Mouse (Mus musculus) spleen, postnatal 4 days (tissue): ENCODE results near the gene Hipk4.
A peak's percentile ranks its signal among the peaks of the same experiment; 100 is the strongest.

ENCODE experiments used
- DNase-seq, 2 experiments: peaks; one replicate each; pipeline ENCODE4 v3.0.0; 2022; ENCODE audit warnings: low spot score in 2 of 2

The Hipk4 gene

DNA sequence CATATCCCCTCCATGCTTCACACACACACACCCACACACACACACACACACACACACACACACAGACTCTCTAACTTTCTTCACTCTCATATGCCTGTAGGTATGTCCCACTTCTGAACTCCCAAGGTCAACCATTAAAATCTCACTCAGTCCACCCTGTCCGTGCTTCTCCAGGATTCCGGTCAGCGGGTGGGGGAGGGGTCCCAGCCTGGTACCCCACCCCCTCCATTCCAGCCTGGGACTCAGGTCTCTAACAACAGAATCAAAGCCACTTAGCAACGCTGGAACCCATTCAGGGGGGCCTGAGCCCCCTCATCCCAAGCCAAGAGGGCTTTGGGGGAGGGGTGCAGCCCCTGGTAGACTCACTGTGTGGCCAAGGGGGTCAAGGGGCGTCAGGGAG lies at the start of gene Hipk4:
Hipk4 (plus strand) TSS at position 301 of the 400 bp plus-strand sequence.
- no peak for DNase-seq

DNA sequence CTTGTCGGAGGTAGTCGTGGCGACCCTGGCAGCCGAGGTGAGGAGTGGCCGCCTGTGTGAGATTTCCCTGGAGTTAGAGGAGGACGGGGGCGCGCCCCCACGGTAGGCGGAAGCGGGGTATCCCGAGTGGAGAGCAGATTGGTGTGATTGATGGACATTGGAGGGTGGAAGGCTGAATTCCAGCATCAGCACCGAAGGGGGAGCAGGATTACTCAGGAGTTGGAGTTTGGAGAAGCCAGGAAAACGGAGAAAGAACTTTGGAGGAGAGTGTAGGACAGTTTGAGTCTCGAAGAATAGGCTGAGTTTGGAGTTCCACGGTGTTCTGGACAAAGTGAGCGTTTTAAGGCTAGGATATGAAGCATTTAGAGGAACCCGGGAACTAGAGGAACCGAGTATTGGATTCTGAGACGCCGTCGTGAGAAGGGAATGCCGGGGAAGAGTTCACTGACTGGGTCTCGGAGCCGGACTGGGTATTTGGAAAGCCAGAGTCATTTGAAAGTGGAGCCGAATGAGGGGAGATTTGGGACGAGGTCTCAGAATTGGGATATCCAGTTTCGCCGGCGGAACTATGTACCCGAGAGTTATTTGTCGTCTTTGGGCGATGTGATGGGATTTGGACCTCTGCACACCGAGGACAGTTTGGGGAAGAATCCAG lies 49.1 kb upstream of the Hipk4 start:
- no peak for DNase-seq

DNA sequence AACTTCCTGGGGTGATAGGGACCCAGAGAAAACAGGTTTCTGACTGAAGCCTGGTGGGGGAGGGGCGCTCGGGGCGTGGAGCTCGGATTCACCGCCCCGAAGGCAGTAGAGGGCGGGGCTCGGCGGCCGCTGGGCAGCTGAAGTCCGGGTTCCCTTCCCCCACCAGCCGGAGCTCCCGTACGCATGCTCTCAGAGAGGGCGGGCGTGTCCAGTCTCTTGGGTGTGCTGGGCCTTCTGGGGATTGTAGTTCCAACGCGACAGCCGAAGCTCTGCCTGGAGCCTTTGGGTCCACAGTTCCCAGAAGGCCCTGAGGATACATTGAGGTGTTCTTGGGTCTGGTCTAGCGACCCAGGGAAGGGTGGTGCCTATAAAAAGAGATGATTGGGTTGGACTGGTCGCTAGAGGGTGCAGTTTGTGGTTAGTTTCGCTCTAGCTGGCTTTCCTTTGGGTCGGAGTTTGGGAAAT lies 48.5 kb upstream of the Hipk4 start:
- DNase-seq = peak; percentile 98 to 99

DNA sequence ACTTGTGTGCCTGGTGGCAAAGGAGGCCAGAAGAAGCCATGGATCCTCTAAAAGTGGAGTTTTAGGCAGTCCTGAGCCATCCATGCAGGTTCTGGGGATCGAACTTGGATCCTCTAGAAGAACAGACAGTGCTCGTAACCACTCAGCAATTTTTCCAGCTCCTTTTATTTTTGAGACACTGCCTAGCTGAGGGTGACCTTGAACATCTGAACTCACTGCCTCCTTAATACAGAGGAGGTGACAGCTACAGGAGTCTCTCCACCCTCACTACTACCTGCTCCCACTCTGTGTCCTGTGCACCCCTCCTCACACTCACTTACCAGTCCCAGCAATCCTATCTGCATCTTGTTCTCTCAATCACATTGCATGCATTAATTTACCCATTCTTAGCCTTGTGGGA lies 47.5 kb upstream of the Hipk4 start:
- no peak for DNase-seq

DNA sequence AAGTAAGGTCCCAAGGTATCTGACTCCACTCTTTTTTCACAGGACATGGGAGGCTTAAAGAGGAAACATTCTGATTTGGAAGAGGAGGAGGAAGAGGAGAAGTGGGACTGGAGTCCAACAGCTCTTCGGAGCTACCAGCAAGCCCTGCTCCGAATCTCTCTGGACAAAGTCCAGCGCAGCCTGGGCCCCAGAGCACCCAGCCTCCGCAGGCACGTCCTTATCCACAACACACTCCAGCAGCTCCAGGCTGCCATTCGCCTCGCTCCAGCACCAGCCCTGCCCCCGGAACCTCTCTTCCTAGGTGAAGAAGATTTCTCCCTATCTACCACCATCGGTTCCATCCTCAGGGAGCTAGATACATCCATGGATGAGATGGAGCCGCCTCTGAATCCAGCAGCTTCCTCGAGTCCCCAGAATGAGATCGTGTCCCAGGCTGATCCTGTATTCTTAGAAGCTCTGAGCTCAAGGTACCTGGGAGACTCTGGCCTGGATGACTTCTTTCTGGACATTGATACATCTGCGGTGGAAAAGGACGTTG lies 46.9 kb upstream of the Hipk4 start:
- DNase-seq = no peak

DNA sequence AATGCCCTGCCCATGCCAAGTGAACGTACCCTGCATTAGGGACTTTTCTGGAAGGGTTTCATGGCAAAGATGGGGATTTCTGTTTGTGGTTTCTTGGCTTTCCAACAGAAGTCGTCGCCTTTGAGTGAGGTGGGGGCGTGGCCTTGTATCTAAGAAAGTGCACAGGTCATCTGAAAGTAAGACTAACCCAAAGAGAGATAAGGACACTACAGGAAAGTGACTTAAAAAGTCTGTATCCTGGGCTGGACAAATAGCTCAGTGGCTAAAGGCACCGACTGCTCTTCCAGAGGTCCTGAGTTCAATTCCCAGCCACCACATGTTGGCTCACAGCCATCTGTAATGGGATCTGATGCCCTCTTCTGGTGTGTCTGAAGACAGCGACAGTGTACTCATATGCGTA lies 44.5 kb upstream of the Hipk4 start:
- no peak for DNase-seq

DNA sequence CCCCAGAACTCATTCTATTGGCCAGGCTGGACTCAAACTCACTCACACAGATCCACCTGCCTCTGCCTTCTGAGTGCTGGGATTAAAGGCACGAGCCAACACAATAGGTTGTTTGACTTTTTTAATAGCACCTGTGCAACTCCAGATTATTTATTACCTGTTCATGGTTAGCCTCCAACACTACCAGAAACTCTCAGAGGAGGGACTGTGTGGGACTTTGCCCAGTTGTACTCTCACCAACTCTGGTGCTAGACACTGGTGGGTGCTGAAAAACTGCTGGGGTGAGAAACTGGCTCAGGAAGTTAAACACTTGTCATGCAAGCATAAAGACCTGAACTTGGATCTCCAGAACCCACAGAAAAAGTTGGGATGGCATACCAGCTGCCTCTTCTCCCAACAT lies 43.3 kb upstream of the Hipk4 start:
- no peak for DNase-seq

DNA sequence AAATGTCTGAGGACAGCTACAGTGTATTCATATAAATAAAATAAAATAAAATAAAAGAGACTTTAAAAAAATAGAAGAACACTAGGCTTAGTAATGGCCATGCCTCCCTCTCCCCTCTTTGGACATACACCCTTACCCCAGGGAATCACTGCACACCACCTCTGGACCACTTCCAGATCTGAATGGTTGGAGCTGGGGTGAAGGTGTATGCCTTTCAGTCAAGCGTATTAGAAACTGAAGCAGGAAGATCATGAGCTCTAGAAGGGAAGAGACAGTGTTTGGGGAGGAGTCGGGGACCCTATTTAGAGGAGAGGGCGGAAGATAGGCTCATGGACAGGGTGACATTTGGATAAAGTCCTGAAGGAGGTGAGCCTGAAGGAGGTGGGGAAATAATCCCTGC lies 42.6 kb upstream of the Hipk4 start:
- DNase-seq = no peak

DNA sequence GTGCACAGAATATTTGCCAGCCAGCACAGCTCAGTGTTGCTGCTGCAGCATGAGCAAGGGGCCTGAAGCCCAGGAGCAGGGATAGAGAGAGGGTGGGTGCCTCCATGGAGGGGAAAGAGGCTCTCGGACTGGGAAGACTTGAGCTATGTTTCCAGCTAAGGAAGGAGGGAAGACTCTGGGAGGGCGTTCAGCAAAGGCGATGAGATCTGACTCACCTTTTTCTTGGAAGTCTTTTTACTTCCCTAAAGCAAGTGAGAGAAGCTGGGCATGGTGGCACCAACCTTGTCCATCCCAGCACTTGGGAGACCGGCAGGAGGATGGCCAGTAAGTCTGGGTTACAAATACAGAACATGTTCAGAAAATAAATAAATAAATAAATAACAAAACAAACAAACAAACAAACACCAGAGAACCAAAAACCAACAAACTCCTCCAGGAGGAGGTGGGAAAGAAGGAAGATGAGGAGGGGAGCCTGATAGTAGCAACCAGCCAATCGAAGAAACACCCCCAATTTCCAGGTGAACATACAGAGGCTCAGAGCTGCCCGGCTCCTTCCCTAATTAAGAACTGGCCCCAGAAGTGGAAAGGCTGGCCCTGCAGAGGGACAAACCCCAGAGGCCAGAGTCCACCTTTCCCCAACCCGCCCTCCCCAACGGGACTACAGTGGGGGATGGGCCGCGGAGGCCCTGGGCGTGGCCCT lies 42.0 kb upstream of the Hipk4 start:
- DNase-seq = no peak

DNA sequence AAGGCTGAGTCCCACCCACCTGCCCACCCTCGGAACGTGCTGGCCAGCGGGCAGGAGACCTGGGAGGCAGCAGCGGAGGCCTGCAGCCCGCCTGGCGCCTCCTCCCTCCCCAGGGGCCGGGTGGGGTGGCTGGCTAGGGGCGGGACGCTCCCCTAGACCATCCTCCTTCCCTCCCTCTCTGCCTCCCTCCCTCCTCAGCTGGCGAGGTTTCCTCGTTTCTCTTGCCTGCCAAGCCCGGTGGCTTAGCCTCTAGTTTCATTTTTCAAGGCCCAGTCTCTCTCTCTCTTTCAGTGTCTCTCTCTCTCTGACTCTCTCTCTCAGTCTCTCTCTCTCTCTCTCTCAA lies 41.5 kb upstream of the Hipk4 start:
- DNase-seq = peak; percentile 85 to 89

DNA sequence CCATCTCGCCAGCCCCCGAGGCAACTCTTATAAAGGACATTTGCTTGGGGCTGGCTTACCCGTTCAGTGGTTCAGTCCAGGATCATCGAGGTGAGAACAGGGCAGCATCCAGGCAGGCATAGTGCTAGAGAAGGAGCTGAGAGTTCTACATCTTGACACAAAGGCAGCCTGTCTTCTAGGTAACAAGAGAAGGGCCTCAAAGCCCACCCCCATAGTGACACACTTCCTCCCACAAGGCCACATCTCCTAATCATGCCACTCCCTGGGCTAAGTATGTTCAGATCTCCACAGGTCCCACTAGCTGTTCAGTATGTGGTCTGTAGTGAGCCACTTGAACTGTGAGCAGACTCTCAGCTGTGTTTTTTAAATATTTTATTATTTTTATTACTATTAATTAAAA lies 39.2 kb upstream of the Hipk4 start:
- DNase-seq = no peak

DNA sequence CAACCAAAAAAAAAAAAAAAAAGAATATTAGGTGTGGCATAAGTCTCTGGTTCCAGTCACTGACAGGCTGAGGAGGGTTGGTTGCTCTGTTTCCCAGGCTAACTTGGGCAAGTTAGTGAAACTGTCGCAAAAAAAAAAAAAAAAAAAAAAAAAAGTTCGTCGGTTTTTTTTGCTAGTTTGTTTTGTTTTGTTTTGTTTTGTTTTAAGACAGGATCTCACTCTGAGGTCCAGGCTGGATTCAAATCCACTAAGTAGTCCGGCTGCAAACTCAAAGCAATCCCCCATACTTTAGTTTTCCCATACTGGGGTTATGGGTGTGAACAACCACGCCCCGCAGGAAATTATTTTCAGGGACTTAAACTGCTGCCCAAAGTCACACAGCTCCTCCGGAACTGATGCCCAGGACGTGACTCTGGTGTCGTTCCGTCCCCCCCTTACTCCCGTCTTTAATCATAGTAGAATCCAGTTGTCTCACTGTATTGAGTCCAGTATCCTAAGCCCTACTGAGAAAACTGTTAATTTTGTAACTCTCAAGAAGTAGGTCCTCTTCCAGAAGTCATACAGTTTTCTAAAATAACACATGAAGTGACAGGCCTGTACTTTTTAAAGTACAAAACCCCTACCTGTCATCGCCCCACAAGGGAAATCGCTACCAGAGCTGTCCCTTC lies 36.8 kb upstream of the Hipk4 start:
- DNase-seq = peak; percentile 48 to 74

DNA sequence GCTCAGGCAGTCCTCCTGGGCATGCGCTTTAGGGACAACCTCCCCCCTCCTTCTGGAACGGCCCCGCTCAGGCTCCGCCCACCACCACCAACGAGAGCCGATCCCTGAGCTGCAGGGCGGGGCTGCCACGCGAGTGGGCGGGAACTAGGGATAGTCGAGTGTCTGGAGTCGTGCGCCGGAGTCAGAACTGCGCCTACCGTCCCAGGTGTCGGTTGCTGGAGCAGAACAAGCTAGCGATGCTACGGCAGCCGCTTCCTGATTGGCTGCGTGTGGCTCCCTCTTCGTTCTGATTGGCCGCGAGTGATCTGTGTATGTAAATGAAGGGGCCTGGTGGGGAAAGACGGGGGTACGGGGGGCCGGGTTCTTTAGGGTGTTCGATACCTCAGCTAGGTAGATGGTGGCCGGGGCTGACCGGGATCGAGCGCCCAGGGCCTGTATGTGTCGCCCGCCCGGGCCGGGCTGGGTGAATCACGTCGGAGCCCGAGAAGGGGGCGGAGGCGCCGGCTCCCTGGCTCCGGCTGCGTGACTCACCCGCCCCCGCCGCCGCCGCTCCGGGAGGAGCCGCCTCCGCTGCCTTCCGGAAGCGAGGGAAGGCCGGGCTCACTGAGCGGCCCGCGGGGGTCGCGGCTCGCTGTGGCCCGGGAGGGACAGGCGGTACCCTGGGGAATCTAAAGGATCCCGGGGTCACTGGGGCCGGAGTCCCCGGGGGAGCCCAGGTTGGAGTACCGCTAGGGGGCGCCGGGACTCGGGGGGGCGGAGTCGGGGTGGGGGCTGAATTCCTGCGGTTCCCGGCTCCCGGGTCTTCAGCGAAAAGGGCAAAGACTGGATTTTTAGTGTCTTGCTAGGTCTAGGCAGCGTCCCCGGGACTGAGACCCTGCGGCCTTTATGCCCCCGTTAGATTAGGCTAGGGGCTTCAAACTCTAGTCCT lies 36.0 kb upstream of the Hipk4 start, which contains the start of gene Sertad1:
Sertad1 (plus strand) TSS at position 141 of the 928 bp plus-strand sequence.
- peak; percentile 99 to 100 for DNase-seq

DNA sequence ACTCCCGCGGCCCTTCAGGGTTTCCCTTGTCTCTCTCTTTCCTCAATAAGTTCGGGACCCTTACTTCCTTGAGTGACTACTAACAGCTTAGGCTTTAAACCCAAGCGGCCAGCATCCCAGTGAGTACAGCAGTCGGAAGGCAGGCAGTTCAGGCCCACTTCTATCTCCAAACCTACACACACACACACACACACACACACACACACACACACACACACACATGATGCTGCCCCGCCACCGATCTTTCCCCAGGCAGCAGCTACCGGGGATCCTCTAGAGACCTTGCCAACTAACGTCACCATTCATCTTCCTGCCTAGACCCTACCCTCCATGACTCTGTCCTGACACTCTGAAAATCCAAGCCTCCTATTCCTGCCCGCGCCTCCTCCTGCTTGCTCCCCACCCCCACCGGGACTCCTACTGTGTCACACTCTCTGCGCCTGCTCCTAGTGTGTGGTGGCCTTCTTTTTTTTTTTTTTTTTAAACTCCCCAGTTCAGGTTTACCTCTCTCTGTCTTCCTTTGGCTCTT lies 35.3 kb upstream of the Hipk4 start:
- DNase-seq = peak in 1 of 2 experiments; percentile 42

DNA sequence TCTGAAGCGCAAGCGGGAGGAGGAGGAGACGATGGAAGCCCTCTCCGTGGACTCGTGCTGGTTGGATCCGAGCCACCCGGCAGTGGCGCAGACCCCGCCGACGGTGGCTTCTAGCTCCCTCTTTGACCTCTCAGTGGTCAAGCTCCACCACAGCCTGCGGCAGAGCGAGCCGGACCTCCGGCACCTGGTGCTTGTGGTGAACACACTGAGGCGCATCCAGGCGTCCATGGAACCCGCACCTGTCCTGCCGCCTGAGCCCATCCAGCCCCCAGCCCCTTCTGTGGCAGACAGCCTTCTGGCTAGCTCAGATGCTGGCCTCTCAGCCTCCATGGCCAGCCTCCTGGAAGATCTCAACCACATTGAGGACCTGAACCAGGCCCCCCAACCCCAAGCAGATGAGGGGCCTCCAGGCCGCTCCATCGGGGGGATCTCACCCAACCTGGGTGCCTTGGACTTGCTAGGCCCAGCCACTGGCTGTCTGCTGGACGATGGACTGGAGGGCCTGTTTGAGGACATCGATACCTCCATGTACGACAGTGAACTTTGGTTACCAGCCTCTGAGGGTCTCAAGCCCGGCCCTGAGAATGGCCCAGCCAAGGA lies 33.7 kb upstream of the Hipk4 start:
- no peak for DNase-seq

DNA sequence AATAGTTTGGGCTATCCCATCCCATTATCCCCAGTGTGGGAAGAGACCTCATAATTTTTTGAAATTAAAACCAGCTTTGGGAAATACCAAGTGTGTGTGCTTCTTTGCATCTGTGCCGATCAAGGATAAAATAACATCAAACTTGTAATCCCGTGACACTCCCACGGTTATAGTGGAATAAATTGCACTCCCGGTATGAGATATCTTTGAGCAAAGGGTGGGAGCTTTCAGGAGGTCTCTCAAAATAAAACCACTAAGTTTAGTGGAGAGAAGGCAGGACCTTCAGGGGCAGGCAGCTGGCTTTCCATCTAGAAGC lies 32.9 kb upstream of the Hipk4 start:
- no peak for DNase-seq

DNA sequence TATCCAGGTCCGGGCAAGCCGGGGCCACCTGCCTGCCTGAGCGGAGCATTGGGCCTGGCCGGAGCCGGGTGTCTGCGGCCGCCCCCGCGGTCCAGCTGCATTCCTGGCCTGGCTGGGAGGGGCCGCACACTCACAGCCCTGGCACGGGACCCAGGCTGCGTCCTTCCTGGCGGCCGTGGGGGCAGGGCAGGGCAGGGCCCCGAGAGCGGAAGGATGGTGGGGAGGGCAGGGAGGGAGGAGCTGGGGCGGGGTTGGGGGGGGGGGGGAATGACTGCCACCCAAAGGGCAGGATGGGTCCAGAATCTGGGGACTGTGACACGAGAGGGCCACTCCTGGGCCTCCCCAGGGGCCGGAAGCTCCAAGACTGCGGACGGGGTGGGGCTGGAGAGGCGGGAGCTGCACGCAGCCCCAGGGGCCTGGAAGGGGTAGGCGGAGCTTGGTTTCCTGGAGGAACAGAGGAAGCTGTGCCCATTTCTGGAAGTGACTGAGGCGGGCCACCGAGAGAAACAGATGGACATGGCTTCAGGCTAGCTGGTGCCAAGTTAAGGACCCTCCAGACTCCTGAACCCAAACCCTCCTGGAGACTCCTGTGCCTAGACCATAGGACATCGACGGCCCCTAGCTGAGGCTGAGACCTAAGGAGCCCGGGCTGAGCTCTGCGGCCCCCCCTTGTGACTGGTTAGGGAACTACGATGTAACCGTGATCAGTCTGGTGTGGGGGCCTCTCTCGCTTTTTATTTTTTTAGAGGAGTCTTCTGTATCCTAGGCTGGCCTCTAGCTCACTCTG lies 32.3 kb upstream of the Hipk4 start:
- peak; percentile 91 to 98 for DNase-seq

DNA sequence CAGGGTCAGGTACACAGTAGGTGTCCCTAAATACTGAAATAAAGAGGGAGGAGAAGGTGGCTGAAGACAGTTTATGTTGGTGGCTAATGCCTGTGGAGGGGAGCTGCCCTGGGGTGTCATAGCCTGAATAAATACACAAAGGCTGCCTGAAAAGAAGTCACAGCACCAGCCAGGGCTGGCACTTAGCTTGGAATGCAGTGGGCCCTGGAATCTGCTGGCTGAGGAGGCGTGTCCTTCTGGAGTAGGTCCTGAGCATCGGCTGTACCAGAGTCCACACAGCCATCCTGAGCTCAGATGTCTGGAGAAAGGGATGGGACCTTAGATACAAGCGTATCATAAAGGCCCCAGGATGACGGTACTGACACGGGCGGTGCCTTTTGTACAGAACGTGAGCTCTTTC lies 31.2 kb upstream of the Hipk4 start:
- no peak for DNase-seq

DNA sequence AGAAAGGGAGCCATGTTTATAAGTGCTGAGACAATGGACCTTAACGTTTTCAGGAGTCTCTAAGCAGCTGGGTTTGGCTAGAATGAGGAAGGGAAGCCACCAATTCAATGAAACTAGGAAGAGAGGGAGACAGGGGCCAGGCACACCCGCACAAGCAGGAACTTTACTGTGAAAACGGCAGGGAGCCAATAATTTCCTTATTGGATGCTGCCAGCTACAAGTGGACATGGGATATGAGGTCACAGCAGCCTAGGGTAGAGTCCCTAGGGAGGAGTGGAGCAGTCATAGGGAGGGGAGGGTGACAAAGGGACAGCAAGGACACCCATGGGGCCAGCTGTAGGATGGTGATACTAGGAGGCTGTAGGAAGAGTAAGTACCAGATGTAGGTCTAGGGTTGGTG lies 30.0 kb upstream of the Hipk4 start:
- no peak for DNase-seq

DNA sequence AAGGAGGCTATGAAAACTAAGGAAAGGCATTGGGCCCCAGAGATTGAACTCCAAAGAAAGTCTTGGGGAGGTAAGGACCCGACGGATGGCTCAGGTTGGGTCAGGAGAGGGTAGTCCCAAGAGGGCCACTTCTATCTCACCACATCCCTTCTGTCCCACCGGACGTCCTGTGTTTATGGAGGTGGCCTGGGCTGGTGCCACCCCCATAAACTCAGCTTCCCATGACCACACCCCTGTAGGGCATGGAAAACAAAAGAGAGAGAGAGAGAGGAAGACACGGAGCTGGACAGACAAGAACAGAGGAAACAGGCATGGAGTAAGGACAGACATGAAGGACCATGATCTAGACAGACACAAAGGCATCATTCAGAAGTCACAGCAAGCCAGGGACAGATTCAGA lies 29.6 kb upstream of the Hipk4 start:
- DNase-seq = no peak
